Mouse (Mus musculus) heart, postnatal 10 days (tissue): ENCODE data around the gene Crnn. TPM values are rescaled to one million over a fixed set of nuclear protein-coding genes. Genes with fewer than 3 reads are reported as not detected.

Source experiments
- DNase-seq, 2 experiments: peaks; one replicate each; pipeline ENCODE4 v3.0.0; 2021
- intact Hi-C: fragments of 180-260 bp; cut with DNase I; formaldehyde crosslinking; loops from one replicate; pipeline ENCODE4 v1.15.1; 2025
- total RNA-seq, 2 experiments: library from RNA; stranded (reverse); gene quantifications; 2 replicates each; pipeline ENCODE4 v1.2.3; 2021

The Crnn gene
- not detected for total RNA-seq

GRCm38 (mm10) chr3:93144510-93145051 lies at the start of gene Crnn:
Gene Crnn, plus strand, starts transcription at chr3:93144787.
- intact Hi-C loops, result no loop called here

GRCm38 (mm10) chr3:93096447-93096846 lies 48.1 kb upstream of the Crnn start:
- intact Hi-C loops, result loop anchor here (2.0 kb wide), 1 partner anchor 66 kb away; no protein-coding TSS in a partner anchor
- no peak for DNase-seq

More at GRCm38 (mm10) chr3:93144510-93145051, at the start of gene Crnn:
- DNase-seq, result no peak

- DNase-seq, result peak in 1 of 2 experiments; percentile 10
- intact Hi-C loops, result loop anchor here (5.0 kb wide), 1 partner anchor 381 kb away; no protein-coding TSS in a partner anchor
Measured at GRCm38 (mm10) chr3:93111668-93112067, 32.9 kb upstream of the Crnn start.

- intact Hi-C loops, result loop anchor here (5.0 kb wide), 1 partner anchor 378 kb away; no protein-coding TSS in a partner anchor
- DNase-seq, result peak; percentile 5 to 27
Measured at GRCm38 (mm10) chr3:93114481-93114880, 30.1 kb upstream of the Crnn start.

GRCm38 (mm10) chr3:93119101-93119500 lies 25.5 kb upstream of the Crnn start:
- DNase-seq, result no peak
- intact Hi-C loops, result no loop called here

- DNase-seq, result no peak
- intact Hi-C loops, result no loop called here
Measured at GRCm38 (mm10) chr3:93128052-93128451, 16.5 kb upstream of the Crnn start.

GRCm38 (mm10) chr3:93129076-93129475 lies 15.5 kb upstream of the Crnn start:
- intact Hi-C loops, result no loop called here
- peak in 1 of 2 experiments; percentile 9 for DNase-seq

GRCm38 (mm10) chr3:93130460-93130859 lies 14.1 kb upstream of the Crnn start:
- peak; percentile 42 to 69 for DNase-seq
- intact Hi-C loops, result loop anchor here (1.0 to 2.0 kb wide), 3 partner anchors 230 to 364 kb away; no protein-coding TSS in a partner anchor

- no peak for DNase-seq
- intact Hi-C loops, result no loop called here
Measured at GRCm38 (mm10) chr3:93162502-93162901, 17.9 kb downstream of the Crnn start.

GRCm38 (mm10) chr3:93162996-93163592 lies 18.5 kb downstream of the Crnn start:
- DNase-seq, result no peak
- intact Hi-C loops, result no loop called here

- peak; percentile 1 to 4 for DNase-seq
- intact Hi-C loops, result no loop called here
Measured at GRCm38 (mm10) chr3:93180856-93181255, 36.3 kb downstream of the Crnn start.

- no peak for DNase-seq
- intact Hi-C loops, result no loop called here
Measured at GRCm38 (mm10) chr3:93196978-93197377, 52.4 kb downstream of the Crnn start, which contains the start of gene Flg2. Gene Flg2, plus strand, starts transcription at chr3:93197278.

Other genes with a start within 250 kb of the Crnn start
- not detected for gene Lce3a, start 218.6 kb upstream of the Crnn start, total RNA-seq
- gene Lce3b, start 211.8 kb upstream of the Crnn start, total RNA-seq, result not detected
- gene Lce3c, start 200.3 kb upstream of the Crnn start, total RNA-seq, result not detected
- not detected for gene Lce3d, start 187.4 kb upstream of the Crnn start, total RNA-seq
- gene Lce3e, start 177.7 kb upstream of the Crnn start, total RNA-seq, result not detected
- gene Lce3f, start 152.6 kb upstream of the Crnn start, total RNA-seq, result not detected
- gene Crct1, start 129.1 kb upstream of the Crnn start, total RNA-seq, result not detected
- gene Lce1m, start 125.7 kb upstream of the Crnn start, total RNA-seq, result not detected
- gene Gm4858, start 76.0 kb upstream of the Crnn start, total RNA-seq, result not detected
- not detected for gene Flg2, start 52.5 kb downstream of the Crnn start, total RNA-seq
- gene Flg, start 128.7 kb downstream of the Crnn start, total RNA-seq, result not detected
- not detected for gene Hrnr, start 175.0 kb downstream of the Crnn start, total RNA-seq
- gene Rptn, start 248.9 kb downstream of the Crnn start, total RNA-seq, result not detected